Mouse (Mus musculus) megakaryocyte, embryonic 14.5 days (primary cell): Measurements from ENCODE around the gene Lgals12.

Source experiments
- FLI1 ChIP-seq: IDR thresholded peaks from 2 replicates; pipeline ENCODE4 v1.6.1; 2012; ENCODE audit warnings: low read length, inconsistent platforms, mixed read lengths
- GATA1 ChIP-seq: IDR thresholded peaks from 3 replicates; pipeline ENCODE4 v1.6.1; 2012; ENCODE audit warnings: mixed read lengths, low read length, inconsistent platforms, borderline replicate concordance

- TF ChIP-seq GATA1: no peak
- TF ChIP-seq FLI1: no peak
These were observed 48.3 kb downstream of the Lgals12 start for GRCm38 (mm10) chr19:7558675-7559074.
